Mouse (Mus musculus) ES-Bruce4 (cell line): ENCODE data around the gene Rnls.

ENCODE experiments used
- CTCF ChIP-seq: IDR thresholded peaks from one replicate; pipeline ENCODE4 v1.8.1; 2011; ENCODE audit warnings: low read depth, low read length
- POLR2A ChIP-seq: IDR thresholded peaks from one replicate; pipeline ENCODE4 v1.8.1; 2011; ENCODE audit warnings: low read length; ENCODE audit not compliant: insufficient read depth

DNA sequence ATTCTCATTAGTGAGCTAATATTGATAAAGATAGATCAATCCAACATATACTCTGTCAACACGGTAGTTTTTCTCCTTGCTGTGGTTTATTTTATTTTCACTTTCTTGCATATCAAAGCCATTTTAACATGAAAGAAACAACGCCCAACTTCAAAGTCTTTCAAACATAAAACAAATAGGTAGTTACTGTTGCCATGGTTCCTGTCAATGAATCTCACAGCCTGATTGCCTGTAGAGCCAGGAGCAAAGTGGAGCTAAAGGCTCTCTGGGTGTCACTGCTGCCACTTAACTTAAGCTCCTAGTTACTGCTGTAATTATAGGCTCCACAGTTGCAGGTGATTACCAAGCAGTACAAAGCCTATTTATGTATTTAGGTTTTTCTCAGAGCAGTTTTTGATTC is 126.8 kb downstream of the Rnls start:
- TF ChIP-seq CTCF (no peak), POLR2A (no peak)
